Mouse (Mus musculus): ENCODE results near the gene Padi6. TPM values are rescaled to one million over a fixed set of nuclear protein-coding genes. Genes with fewer than 3 reads are reported as not detected.
A peak's percentile ranks its signal among the peaks of the same experiment; 100 is the strongest.

Gene Padi6
- polyA plus RNA-seq, 1 experiment, result 1.1 TPM

DNA sequence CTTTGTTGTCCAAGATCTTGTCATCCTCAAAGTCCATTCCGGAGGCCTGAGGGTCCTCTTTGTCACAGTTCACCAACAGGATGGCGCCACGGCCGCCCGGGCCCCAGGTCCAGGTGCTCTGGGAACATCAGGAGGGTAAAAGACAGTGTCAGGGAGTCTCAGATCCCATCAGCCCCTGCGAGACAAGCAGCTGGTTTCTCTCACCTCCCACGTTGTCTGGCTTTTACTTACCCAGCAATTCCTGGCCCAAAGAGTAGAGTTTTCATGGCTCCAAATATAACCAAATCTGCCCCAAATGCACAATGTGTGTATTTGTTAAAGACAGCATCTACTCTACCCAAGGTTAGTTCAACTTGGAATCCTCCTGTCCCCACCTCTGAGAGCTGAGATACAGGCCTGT lies 19.2 kb upstream of the Padi6 start:
- TF ChIP-seq POLR2A (IDR thresholded peaks at IDR 0.05; ENCODE audit: extremely low read depth, insufficient read depth, low read length) (no peak), CTCF (IDR thresholded peaks at IDR 0.05; ENCODE audit: extremely low read depth, insufficient read depth, low read length) (no peak)
- H3K4me3 ChIP-seq (ENCODE audit: insufficient read depth, low read length), result no peak overlapping the region
- no peak overlapping the region for H3K27ac ChIP-seq (ENCODE audit: insufficient read depth, low read length)
- no peaks in the 10 kb centered on the region for H3K4me1 ChIP-seq (ENCODE audit: control insufficient read depth, insufficient read depth, low read length)

DNA sequence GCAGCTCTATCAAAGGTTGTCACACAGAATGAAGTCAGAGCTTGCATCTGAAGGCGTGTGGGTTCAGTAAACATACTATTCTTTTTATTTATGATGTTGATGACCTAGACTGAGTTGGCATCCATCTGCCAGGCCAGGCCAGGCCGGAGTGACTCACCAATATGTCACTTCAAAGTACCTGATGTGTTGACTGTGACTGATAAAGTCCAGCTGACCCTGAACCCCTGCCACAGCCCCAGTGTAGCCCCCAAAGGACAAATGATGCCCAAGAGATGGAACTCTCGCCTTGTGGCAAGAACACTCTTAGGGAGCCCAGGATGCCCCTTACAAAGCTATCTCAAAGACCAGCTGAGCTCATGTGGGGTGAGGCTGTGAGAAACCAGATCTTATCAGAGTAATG lies 13.4 kb upstream of the Padi6 start:
- no peak overlapping the region for H3K27ac ChIP-seq (ENCODE audit: insufficient read depth, low read length)
- no peaks in the 10 kb centered on the region for H3K4me1 ChIP-seq (ENCODE audit: control insufficient read depth, insufficient read depth, low read length)
- H3K4me3 ChIP-seq (ENCODE audit: insufficient read depth, low read length), result no peak overlapping the region
- no peak for TF ChIP-seq POLR2A (IDR thresholded peaks at IDR 0.05; ENCODE audit: extremely low read depth, insufficient read depth, low read length)
- TF ChIP-seq CTCF (IDR thresholded peaks at IDR 0.05; ENCODE audit: extremely low read depth, insufficient read depth, low read length), result no peak

DNA sequence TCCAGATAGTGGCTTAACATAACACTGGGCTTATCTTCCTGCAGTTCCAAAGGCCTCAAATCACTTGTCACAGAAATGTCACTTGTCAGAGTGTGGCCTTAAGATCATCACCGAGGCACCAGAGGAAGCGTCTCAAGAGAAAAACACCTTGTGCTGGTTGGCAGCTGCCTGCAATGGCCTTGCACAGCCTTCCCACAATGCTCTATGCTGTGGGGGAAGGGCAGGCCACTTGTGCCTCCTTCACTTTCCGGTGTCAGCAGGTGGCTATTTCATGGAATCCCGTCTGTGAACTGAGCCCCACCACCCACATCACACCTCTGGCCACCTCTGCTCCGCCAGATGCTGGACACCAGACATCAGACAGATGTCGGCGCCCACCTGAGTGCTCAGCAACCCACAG lies 10.9 kb upstream of the Padi6 start:
- no peak overlapping the region for H3K27ac ChIP-seq (ENCODE audit: insufficient read depth, low read length)
- H3K4me1 ChIP-seq (ENCODE audit: control insufficient read depth, insufficient read depth, low read length), result no peaks in the 10 kb centered on the region
- H3K4me3 ChIP-seq (ENCODE audit: insufficient read depth, low read length), result no peak overlapping the region
- TF ChIP-seq CTCF (IDR thresholded peaks at IDR 0.05; ENCODE audit: extremely low read depth, insufficient read depth, low read length), result no peak
- TF ChIP-seq POLR2A (IDR thresholded peaks at IDR 0.05; ENCODE audit: extremely low read depth, insufficient read depth, low read length), result no peak

DNA sequence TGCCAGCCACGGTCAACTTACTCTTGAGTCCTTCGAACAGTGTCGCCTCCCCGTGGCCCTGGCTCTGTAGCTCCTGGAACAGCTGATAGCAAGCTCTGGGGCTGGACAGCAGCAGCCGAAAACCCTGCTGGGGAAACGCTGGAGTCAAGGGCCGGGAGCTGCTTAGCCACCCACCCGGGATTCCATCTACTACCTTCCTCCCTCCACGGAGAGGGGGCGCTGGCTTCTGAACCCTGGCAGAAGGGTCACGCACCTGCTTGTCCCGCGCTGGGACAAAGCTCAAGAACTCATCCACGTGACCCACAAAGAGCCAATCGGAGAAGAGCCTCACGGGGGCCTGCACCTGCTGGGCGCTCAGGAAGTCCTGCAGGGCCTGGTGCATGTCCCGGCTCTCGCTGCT lies 7.9 kb upstream of the Padi6 start:
- H3K27ac ChIP-seq (ENCODE audit: insufficient read depth, low read length), result no peak overlapping the region
- no peak for TF ChIP-seq CTCF (IDR thresholded peaks at IDR 0.05; ENCODE audit: extremely low read depth, insufficient read depth, low read length)
- no peaks in the 10 kb centered on the region for H3K4me1 ChIP-seq (ENCODE audit: control insufficient read depth, insufficient read depth, low read length)
- H3K4me3 ChIP-seq (ENCODE audit: insufficient read depth, low read length), result no peak overlapping the region

DNA sequence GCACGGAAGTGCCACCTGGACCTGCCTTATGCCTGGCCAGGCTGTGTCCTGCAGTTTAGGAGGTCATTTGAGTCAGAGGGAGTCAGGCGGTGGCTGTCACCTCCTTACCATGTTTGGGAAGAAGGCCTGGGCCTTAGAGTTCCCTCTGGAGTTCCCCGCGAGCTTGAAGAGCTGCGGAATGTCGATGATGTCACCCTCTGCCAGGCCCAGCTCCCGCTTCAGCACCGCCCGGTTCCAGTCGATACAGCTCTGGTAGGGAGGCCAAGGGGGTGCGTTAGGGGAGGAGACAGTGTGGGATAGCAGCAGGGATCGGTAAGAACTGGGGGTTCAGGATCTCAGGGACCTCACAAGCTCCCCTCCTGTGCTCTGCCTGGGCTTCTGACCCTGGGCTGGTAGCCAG lies 5.5 kb upstream of the Padi6 start:
- H3K4me3 ChIP-seq (ENCODE audit: insufficient read depth, low read length), result no peak overlapping the region
- no peaks in the 10 kb centered on the region for H3K4me1 ChIP-seq (ENCODE audit: control insufficient read depth, insufficient read depth, low read length)
- no peak overlapping the region for H3K27ac ChIP-seq (ENCODE audit: insufficient read depth, low read length)
- no peak for TF ChIP-seq CTCF (IDR thresholded peaks at IDR 0.05; ENCODE audit: extremely low read depth, insufficient read depth, low read length)
- TF ChIP-seq POLR2A (IDR thresholded peaks at IDR 0.05; ENCODE audit: extremely low read depth, insufficient read depth, low read length), result no peak

DNA sequence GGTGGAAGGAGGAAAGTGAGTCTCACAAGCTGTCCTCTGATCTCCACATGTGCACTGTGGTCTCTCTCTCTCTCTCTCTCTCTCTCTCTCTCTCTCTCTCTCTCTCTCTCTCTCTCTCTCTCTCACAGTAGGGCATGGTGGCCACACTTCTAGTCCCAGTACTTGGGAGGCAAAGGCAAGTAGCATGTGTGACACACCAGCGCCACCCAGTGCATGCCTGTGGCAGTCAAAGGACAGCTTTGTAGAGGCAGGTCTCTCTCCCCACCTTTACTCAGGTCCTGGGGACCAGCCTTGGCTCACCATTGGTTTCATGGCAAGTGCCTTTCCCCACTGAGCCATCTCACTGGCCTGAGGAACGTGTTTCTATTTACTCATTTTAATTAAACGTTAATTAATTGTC lies 2.2 kb upstream of the Padi6 start:
- peaks cover 6% of the 10 kb centered on the region for H3K4me1 ChIP-seq (ENCODE audit: control insufficient read depth, insufficient read depth, low read length)
- TF ChIP-seq CTCF (IDR thresholded peaks at IDR 0.05; ENCODE audit: extremely low read depth, insufficient read depth, low read length) (peak; percentile 89), POLR2A (IDR thresholded peaks at IDR 0.05; ENCODE audit: extremely low read depth, insufficient read depth, low read length) (no peak)
- H3K27ac ChIP-seq (ENCODE audit: insufficient read depth, low read length), result no peak overlapping the region
- H3K4me3 ChIP-seq (ENCODE audit: insufficient read depth, low read length), result no peak overlapping the region

DNA sequence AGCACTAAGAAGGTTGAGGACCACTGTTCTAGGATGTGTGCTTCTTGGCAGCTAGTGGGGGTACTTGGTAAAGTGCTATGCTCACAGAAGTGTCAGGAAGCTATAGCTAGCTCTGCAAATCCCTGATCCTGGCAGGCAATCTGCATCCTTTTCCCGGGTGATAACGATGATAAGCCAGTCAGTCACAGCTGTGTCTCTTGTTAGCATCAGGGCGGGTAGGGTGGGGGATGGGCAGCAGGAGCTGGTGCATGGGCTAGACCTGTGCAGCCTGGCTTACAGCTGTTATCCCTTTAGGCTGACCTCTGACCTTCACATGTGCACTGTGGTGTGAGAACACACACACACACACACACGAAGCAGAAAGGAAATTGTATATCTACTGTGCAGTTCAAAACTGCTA lies 643 bp upstream of the Padi6 start:
- H3K4me1 ChIP-seq (ENCODE audit: control insufficient read depth, insufficient read depth, low read length), result peaks cover 6% of the 10 kb centered on the region
- H3K4me3 ChIP-seq (ENCODE audit: insufficient read depth, low read length), result no peak overlapping the region
- H3K27ac ChIP-seq (ENCODE audit: insufficient read depth, low read length), result no peak overlapping the region
- no peak for TF ChIP-seq CTCF (IDR thresholded peaks at IDR 0.05; ENCODE audit: extremely low read depth, insufficient read depth, low read length)
- no peak for TF ChIP-seq POLR2A (IDR thresholded peaks at IDR 0.05; ENCODE audit: extremely low read depth, insufficient read depth, low read length)

DNA sequence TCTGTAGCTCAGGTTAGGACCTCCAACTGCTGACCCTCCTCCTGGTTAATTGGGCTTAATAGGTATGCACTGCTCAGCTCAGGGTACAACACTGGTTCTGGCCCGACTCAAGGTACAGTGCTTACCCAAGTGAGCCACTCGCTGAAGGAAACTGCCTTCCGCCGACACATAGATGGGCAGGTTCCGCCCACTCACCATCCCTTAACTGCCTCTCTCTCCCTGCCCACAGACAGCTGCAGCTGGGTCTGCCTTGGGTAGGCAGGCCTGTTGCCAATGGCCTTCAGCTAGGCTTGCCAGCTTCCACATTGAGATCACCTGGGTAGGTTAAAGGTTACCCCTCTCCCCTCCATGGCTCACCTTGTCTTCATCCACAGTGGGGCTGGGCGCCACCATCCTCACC lies 1.0 kb downstream of the Padi6 start:
- Histone ChIP-seq H3K4me1 (ENCODE audit: control insufficient read depth, insufficient read depth, low read length) (peaks cover 6% of the 10 kb centered on the region), H3K4me3 (ENCODE audit: insufficient read depth, low read length) (no peak overlapping the region), H3K27ac (ENCODE audit: insufficient read depth, low read length) (no peak overlapping the region)
- TF ChIP-seq CTCF (IDR thresholded peaks at IDR 0.05; ENCODE audit: extremely low read depth, insufficient read depth, low read length) (no peak), POLR2A (IDR thresholded peaks at IDR 0.05; ENCODE audit: extremely low read depth, insufficient read depth, low read length) (no peak)

DNA sequence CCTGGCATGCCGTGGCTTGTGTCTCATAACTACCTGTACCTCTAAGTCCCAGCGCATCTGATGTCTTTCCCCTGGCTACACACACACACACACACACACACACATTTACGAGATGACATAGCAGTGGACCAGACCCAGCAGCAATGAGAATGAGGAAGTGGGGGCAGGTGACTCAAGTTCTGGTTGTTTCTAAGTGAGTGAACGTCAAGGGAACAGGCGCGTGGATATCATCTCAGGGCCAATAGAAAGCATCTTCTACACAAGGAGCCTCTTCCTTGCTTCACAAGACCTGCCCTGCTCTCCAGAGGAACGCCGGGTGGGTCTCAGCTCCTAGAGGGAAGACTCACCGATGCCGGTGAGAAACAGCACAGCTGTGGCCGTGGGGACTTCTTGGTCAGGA lies 1.8 kb downstream of the Padi6 start:
- Histone ChIP-seq H3K27ac (ENCODE audit: insufficient read depth, low read length) (no peak overlapping the region), H3K4me1 (ENCODE audit: control insufficient read depth, insufficient read depth, low read length) (peaks cover 6% of the 10 kb centered on the region), H3K4me3 (ENCODE audit: insufficient read depth, low read length) (no peak overlapping the region)
- TF ChIP-seq CTCF (IDR thresholded peaks at IDR 0.05; ENCODE audit: extremely low read depth, insufficient read depth, low read length), result no peak
- no peak for TF ChIP-seq POLR2A (IDR thresholded peaks at IDR 0.05; ENCODE audit: extremely low read depth, insufficient read depth, low read length)

DNA sequence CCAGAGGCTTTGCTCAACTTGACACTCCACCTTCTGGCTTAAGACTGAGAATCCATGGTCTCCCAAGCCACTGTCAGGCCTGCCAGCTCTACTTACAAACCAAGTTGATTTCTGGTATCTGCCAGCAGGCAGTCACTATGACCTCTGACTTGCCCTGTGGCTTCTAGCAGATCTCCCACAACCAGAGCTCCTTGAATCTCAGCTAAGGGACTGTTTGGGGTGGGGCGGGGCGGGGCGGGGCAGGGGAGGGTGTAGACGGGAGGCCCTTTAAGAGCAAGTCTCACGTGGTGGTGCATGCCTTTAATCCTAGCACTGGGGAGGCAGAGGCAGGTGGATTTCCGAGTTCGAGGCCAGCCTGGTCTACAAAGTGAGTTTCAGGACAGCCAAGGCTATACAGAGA lies 9.6 kb downstream of the Padi6 start:
- Histone ChIP-seq H3K4me1 (ENCODE audit: control insufficient read depth, insufficient read depth, low read length) (no peaks in the 10 kb centered on the region), H3K27ac (ENCODE audit: insufficient read depth, low read length) (no peak overlapping the region), H3K4me3 (ENCODE audit: insufficient read depth, low read length) (no peak overlapping the region)
- no peak for TF ChIP-seq CTCF (IDR thresholded peaks at IDR 0.05; ENCODE audit: extremely low read depth, insufficient read depth, low read length)
- no peak for TF ChIP-seq POLR2A (IDR thresholded peaks at IDR 0.05; ENCODE audit: extremely low read depth, insufficient read depth, low read length)

DNA sequence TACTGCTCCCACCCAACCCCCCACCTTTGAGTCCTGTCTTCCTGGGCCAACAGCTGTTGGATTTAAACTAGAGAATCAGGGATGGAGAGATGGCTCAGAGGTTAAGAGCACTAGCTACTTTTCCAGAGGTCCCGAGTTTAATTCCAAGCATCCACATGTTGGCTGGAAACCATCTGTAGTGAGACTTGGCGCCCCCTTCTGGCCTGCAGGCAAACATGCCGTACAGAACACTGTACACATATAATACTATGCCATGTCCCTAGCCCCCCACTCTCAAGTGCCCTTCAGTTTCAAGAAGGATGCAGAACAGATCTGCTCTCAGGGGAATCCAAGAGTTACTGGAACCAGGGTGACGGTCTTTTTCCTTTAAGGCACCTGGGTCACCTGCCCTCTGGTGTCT lies 10.8 kb downstream of the Padi6 start:
- TF ChIP-seq POLR2A (IDR thresholded peaks at IDR 0.05; ENCODE audit: extremely low read depth, insufficient read depth, low read length) (no peak), CTCF (IDR thresholded peaks at IDR 0.05; ENCODE audit: extremely low read depth, insufficient read depth, low read length) (no peak)
- no peaks in the 10 kb centered on the region for H3K4me1 ChIP-seq (ENCODE audit: control insufficient read depth, insufficient read depth, low read length)

More for the DNA sequence above, 10.8 kb downstream of the Padi6 start:
- Histone ChIP-seq H3K27ac (ENCODE audit: insufficient read depth, low read length) (no peak overlapping the region), H3K4me3 (ENCODE audit: insufficient read depth, low read length) (no peak overlapping the region)
